Mouse (Mus musculus): ENCODE measurements around the gene Dvl2. TPM values are rescaled to one million over a fixed set of nuclear protein-coding genes. Genes with fewer than 3 reads are reported as not detected.

The Dvl2 gene
- polyA plus RNA-seq, 1 experiment from 2014 or later: 43.2 TPM

DNA sequence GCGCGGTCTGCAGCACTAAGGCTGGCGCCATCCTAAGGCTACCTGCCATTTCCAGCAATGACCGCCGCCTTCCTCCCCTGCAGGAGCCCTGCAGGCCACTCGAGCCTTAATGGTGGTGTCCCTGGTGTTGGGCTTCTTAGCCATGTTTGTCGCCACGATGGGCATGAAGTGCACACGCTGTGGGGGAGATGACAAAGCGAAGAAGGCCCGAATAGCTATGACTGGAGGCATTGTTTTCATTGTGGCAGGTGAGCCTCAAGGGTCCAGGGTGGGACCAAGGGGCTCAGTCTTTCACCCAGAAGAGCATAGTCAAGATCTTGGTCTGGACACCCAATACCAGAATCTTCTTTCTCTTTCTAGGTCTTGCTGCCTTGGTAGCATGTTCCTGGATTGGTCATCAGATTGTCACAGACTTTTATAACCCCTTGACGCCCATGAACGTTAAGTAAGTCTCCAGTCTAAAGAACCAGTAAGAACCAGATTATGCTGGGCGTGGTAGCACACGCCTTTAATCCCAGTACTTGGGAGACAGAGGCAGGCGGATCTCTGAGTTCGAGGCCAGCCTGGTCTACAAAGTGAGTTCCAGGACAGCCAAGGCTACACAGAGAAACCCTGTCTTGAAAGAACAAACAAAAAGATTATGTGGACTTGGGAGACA, 33.4 kb upstream of the Dvl2 start:
- Histone ChIP-seq H3K9me3 (replicated peaks) (no peaks in the 10 kb centered on the region), H3K4me1 (peaks cover 46% of the 10 kb centered on the region), H3K9ac (peak overlapping the region; percentile 59), H3K27me3 (peaks cover 60% of the 10 kb centered on the region), H3K4me3 (replicated peaks) (peak overlapping the region; percentile 53), H3K27ac (peak overlapping the region; percentile 83), H3K4me2 (peak overlapping the region; percentile 74), H3K36me3 (peaks cover 44% of the 10 kb centered on the region)
- ATAC-seq (replicated peaks; ENCODE audit: low FRiP score): no peak
- WGBS: 34% methylated on average over 17 of the region's 17 CpGs

GRCm38 (mm10) chr11:69968793-69969192, 31.6 kb upstream of the Dvl2 start:
- Histone ChIP-seq H3K27ac (peak overlapping the region; percentile 72), H3K36me3 (peaks cover 62% of the 10 kb centered on the region), H3K9me3 (replicated peaks) (no peaks in the 10 kb centered on the region), H3K9ac (no peak overlapping the region), H3K4me1 (peaks cover 46% of the 10 kb centered on the region), H3K4me3 (replicated peaks) (no peak overlapping the region), H3K27me3 (peaks cover 42% of the 10 kb centered on the region), H3K4me2 (no peak overlapping the region)
- ATAC-seq (replicated peaks; ENCODE audit: low FRiP score): no peak
- 82% methylated on average over 4 of the region's 4 CpGs for WGBS

GRCm38 (mm10) chr11:69970222-69970621, 30.2 kb upstream of the Dvl2 start:
- no peak for ATAC-seq (replicated peaks; ENCODE audit: low FRiP score)

GRCm38 (mm10) chr11:69970775-69971174, 29.6 kb upstream of the Dvl2 start:
- peaks cover 82% of the 10 kb centered on the region for H3K36me3 ChIP-seq
- peak overlapping the region; percentile 45 for H3K27ac ChIP-seq
- no peak overlapping the region for H3K4me2 ChIP-seq
- H3K27me3 ChIP-seq: peaks cover 22% of the 10 kb centered on the region
- H3K4me3 ChIP-seq (replicated peaks): no peak overlapping the region
- H3K4me1 ChIP-seq: peaks cover 39% of the 10 kb centered on the region
- no peaks in the 10 kb centered on the region for H3K9me3 ChIP-seq (replicated peaks)
- H3K9ac ChIP-seq: no peak overlapping the region
- WGBS: 77% methylated on average over 3 of the region's 3 CpGs
- no peak for ATAC-seq (replicated peaks; ENCODE audit: low FRiP score)

More at GRCm38 (mm10) chr11:69970222-69970621, 30.2 kb upstream of the Dvl2 start:
- no peak overlapping the region for H3K9ac ChIP-seq
- peaks cover 44% of the 10 kb centered on the region for H3K4me1 ChIP-seq
- H3K4me3 ChIP-seq (replicated peaks): no peak overlapping the region
- no peak overlapping the region for H3K4me2 ChIP-seq
- no peaks in the 10 kb centered on the region for H3K9me3 ChIP-seq (replicated peaks)
- H3K36me3 ChIP-seq: peaks cover 76% of the 10 kb centered on the region
- 60% methylated on average over 6 of the region's 6 CpGs for WGBS
- peak overlapping the region; percentile 45 for H3K27ac ChIP-seq
- peaks cover 28% of the 10 kb centered on the region for H3K27me3 ChIP-seq

DNA sequence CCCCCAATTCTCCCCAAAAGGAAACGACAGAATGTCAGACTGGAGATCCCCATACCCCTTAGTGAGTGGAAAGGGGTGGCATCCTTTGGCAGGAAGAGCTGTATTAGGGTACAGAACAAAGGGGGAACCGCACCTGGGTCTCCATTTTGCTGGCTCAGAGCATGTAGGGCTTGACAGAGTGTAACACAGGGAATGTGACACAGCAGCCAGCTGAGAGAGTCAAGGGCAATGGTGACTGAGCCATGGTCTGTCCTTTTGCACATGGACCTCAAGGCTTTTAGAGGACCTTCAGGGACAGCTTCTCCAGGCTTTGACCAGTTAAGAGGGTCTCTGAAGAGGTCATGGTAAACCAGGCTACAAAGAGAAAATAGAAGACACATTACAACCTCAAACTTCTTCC, 25.5 kb upstream of the Dvl2 start:
- no peaks in the 10 kb centered on the region for H3K27me3 ChIP-seq
- no peak overlapping the region for H3K9ac ChIP-seq
- H3K4me2 ChIP-seq: no peak overlapping the region
- 94% methylated on average over 2 of the region's 2 CpGs for WGBS
- peaks cover 18% of the 10 kb centered on the region for H3K4me1 ChIP-seq
- no peak overlapping the region for H3K4me3 ChIP-seq (replicated peaks)
- no peaks in the 10 kb centered on the region for H3K9me3 ChIP-seq (replicated peaks)
- no peak for ATAC-seq (replicated peaks; ENCODE audit: low FRiP score)
- H3K36me3 ChIP-seq: peaks cover 87% of the 10 kb centered on the region
- H3K27ac ChIP-seq: no peak overlapping the region

DNA sequence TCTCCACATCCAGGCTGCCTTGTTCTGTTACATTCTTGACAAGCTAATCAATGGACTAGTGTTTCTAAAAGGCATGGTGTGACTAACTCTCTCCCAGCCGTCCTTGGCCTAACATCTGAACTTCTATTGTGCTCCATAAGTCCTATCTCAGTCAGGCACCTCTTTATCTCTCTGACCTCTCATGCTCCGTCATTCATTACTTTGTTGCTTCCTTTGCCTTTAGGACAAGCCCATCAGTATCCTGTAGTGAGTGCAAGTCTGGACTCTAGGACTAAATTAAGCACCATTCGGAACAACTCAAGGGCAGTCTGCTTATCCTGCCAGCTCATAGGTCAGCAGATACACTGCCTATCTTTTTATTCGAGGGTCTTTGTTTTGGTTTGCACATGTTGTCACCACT, 24.1 kb upstream of the Dvl2 start:
- peaks cover 76% of the 10 kb centered on the region for H3K36me3 ChIP-seq
- H3K27me3 ChIP-seq: no peaks in the 10 kb centered on the region
- no peak overlapping the region for H3K4me3 ChIP-seq (replicated peaks)
- peaks cover 11% of the 10 kb centered on the region for H3K4me1 ChIP-seq
- no peak for ATAC-seq (replicated peaks; ENCODE audit: low FRiP score)
- H3K27ac ChIP-seq: no peak overlapping the region
- H3K9me3 ChIP-seq (replicated peaks): no peaks in the 10 kb centered on the region
- 91% methylated on average over 4 of the region's 4 CpGs for WGBS
- H3K9ac ChIP-seq: no peak overlapping the region
- H3K4me2 ChIP-seq: no peak overlapping the region

DNA sequence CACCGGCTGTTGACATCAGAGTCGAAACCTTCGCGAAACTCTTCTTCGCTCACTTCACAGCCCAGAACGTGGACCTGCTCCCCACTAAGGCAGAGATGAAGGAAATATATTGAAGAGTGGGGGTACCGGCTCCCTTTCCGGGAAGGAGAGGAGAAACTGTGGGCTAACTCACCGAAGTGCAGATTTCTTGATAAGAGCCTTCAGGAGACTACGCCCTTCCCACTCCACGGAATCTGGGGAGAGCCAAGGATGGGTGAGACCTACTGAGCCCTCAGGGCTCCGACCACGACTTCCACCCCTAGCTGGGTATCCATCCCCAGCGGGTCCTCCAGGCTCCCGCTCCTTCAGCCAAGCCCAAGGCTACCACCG, 20.6 kb upstream of the Dvl2 start:
- Histone ChIP-seq H3K36me3 (peaks cover 56% of the 10 kb centered on the region), H3K27me3 (no peaks in the 10 kb centered on the region), H3K9ac (peak overlapping the region; percentile 76), H3K4me2 (peak overlapping the region; percentile 72), H3K4me1 (peaks cover 32% of the 10 kb centered on the region), H3K27ac (peak overlapping the region; percentile 100), H3K9me3 (replicated peaks) (no peaks in the 10 kb centered on the region), H3K4me3 (replicated peaks) (peak overlapping the region; percentile 97)
- ATAC-seq (replicated peaks; ENCODE audit: low FRiP score): no peak
- WGBS: 3% methylated on average over 16 of the region's 16 CpGs

GRCm38 (mm10) chr11:69980196-69981140, 19.9 kb upstream of the Dvl2 start:
- H3K4me1 ChIP-seq: peaks cover 32% of the 10 kb centered on the region
- H3K27ac ChIP-seq: peak overlapping the region; percentile 100
- H3K9ac ChIP-seq: peak overlapping the region; percentile 93
- ATAC-seq (replicated peaks; ENCODE audit: low FRiP score): peak; percentile 94
- H3K36me3 ChIP-seq: peaks cover 56% of the 10 kb centered on the region
- no peaks in the 10 kb centered on the region for H3K27me3 ChIP-seq
- H3K4me3 ChIP-seq (replicated peaks): peak overlapping the region; percentile 97
- H3K4me2 ChIP-seq: peak overlapping the region; percentile 72
- no peaks in the 10 kb centered on the region for H3K9me3 ChIP-seq (replicated peaks)
- WGBS: under 1% methylated on average over 51 of the region's 60 CpGs

- Histone ChIP-seq H3K9me3 (replicated peaks) (no peaks in the 10 kb centered on the region), H3K4me3 (replicated peaks) (peak within 1 kb of the TSS; percentile 97), H3K4me1 (peaks cover 32% of the 10 kb centered on the region), H3K9ac (peak within 1 kb of the TSS; percentile 93), H3K4me2 (peak within 1 kb of the TSS; percentile 72), H3K27me3 (no peaks in the 10 kb centered on the region), H3K36me3 (peaks cover 55% of the 10 kb centered on the region), H3K27ac (peak within 1 kb of the TSS; percentile 100)
- peak; percentile 55; the same call in 1 of the 2 replicates for ATAC-seq (replicated peaks; ENCODE audit: low FRiP score)
- under 1% methylated on average over 40 of the region's 43 CpGs for WGBS
These were observed 19.1 kb upstream of the Dvl2 start, which contains the start of gene Ctdnep1 for GRCm38 (mm10) chr11:69981141-69981762. Gene Ctdnep1 (plus strand): TSS chr11:69981156.

DNA sequence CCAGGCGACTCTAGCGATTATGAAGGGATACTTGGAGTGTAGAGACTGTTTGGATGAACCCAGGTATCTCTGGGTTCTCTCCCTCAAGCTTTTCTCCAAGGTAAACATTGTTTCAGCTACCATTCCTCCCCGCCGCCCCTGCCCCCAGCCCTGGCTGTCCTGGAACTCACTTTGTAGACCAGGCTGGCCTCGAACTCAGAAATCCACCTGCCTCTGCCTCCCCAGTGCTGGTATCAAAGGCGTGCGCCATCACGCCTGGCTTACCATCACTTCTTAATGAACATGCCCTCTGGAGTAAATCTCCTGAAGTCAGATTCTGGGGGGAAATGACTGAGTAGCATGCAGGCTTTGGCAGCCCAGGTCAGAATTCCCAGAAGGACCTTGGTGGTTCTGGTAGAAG, 18.2 kb upstream of the Dvl2 start, which contains the start of gene Elp5:
Gene Elp5, minus strand, starts transcription at position 293 of the 400 bp plus-strand sequence.
- H3K4me2 ChIP-seq: peak within 1 kb of the TSS; percentile 72
- H3K27me3 ChIP-seq: no peaks in the 10 kb centered on the region
- peaks cover 32% of the 10 kb centered on the region for H3K4me1 ChIP-seq
- peak within 1 kb of the TSS; percentile 93 for H3K9ac ChIP-seq
- H3K36me3 ChIP-seq: peaks cover 55% of the 10 kb centered on the region
- peak within 1 kb of the TSS; percentile 97 for H3K4me3 ChIP-seq (replicated peaks)
- ATAC-seq (replicated peaks; ENCODE audit: low FRiP score): no peak
- WGBS: 47% methylated on average over 8 of the region's 8 CpGs
- H3K27ac ChIP-seq: peak within 1 kb of the TSS; percentile 100
- H3K9me3 ChIP-seq (replicated peaks): no peaks in the 10 kb centered on the region

- no peak for ATAC-seq (replicated peaks; ENCODE audit: low FRiP score)
- peaks cover 32% of the 10 kb centered on the region for H3K4me1 ChIP-seq
- H3K9me3 ChIP-seq (replicated peaks): no peaks in the 10 kb centered on the region
- no peaks in the 10 kb centered on the region for H3K27me3 ChIP-seq
- WGBS: 13% methylated on average over 5 of the region's 5 CpGs
- peak overlapping the region; percentile 97 for H3K4me3 ChIP-seq (replicated peaks)
- H3K27ac ChIP-seq: peak overlapping the region; percentile 100
- H3K9ac ChIP-seq: peak overlapping the region; percentile 93
- peaks cover 55% of the 10 kb centered on the region for H3K36me3 ChIP-seq
- H3K4me2 ChIP-seq: peak overlapping the region; percentile 72
These were observed 17.5 kb upstream of the Dvl2 start for GRCm38 (mm10) chr11:69982877-69983276.
